Mouse (Mus musculus) 3T3-L1 (cell line): ENCODE results near the gene Aldoc.

Experiments used
- DNase-seq: peaks from one replicate; pipeline ENCODE4 v3.0.0-alpha.2; 2015; ENCODE audit warnings: low read depth, low spot score

Gene Aldoc

DNA sequence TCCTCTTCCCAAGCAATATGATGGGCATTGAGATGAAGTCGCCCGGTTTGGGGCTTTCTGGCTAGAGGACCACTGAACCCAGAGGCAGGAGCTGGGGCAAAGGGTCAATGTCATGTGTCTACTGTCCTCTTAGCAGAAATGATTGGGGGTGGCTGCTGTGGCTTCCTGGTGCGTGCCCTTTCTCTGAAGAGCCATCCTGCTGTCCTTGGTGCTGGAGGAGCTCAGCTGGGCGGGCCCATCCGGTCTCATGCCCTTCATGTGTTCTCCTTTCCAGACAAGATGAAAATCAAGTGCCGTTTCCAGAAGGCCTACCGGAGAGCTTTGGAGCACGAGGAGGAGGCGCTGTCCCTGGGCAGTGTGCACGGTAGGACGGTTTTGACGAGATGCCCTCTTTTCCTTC, 9.9 kb downstream of the Aldoc start:
- no peak for DNase-seq

GRCm38 (mm10) chr11:78333992-78334391, 11.2 kb downstream of the Aldoc start:
- no peak for DNase-seq

GRCm38 (mm10) chr11:78337040-78337439, 14.3 kb downstream of the Aldoc start:
- no peak for DNase-seq

- DNase-seq, result no peak
Observed at GRCm38 (mm10) chr11:78341702-78342101, 18.9 kb downstream of the Aldoc start.

DNA sequence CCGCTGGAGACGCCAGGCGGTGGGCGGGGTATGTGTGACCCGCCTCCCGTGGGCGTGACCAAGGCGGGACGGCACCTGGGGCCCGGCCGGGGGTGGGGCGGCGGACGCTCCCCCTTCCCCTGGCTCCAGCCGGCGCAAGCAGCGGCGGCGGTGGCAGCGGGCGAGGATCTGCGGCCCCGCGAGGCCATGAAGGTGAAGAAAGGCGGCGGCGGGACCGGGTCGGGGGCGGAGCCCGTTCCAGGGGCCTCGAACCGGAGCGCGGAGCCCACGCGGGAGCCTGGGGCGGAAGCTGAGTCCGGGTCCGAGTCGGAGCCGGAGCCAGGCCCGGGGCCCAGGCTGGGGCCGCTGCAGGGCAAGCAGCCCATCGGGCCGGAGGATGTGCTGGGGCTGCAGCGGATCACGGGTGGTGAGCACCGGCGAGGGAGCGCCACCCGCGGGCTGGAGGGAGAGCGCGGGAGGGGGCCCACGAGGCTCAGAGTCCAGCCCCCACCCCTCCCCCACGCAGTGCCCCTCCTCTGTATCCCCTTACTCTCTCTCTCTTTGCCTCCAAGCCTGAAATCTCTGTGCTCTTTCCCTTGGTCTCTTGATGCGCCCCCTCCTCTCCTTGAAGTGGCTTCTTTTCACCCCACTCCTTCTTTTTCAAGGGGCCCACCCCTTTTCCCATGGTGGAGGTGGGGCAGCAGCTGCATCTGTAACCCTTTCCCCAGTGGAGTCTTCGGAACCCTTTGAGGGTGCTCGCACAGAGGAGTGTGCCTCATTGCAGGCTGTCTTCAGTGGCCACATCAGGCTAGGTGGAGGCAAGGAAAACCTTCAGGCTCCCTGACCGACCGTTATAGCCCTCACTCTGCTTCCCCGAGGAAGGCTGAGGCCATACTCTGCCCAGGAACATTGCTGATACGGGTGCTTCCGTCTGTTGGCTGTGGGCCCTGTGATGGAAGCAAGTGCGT, 20.9 kb downstream of the Aldoc start, which contains the start of gene Unc119:
TSS of gene Unc119 (plus strand) at position 102 of the 947 bp plus-strand sequence.
- peak; percentile 56 for DNase-seq

DNA sequence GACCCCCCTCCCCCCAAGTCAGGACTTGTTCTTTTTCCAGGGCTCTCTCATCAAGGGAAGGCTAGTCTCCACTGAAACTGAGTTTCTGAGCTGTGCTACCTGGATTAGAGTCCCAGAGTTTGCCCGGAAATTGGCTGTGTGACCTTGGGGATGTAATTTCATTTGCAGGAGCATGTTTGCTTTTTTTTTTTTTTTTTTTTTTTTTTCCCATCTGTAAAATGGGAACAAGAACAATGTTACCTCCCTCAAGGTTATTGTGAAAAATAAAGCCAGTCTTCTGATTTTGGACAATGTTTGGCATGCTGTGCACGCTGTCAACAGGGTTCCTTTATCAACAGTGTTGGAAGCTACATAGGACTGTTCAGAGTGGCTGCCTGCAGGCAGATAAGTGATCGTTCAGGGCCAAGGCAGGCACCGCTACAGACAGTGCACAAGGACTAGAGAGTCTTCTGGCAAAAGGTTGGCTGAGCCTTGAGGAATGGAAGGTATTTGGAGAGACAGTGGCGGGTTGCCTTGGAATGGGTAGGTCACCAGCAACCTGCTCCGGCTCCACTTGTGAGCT, 21.6 kb downstream of the Aldoc start:
- peak; percentile 52 for DNase-seq

DNA sequence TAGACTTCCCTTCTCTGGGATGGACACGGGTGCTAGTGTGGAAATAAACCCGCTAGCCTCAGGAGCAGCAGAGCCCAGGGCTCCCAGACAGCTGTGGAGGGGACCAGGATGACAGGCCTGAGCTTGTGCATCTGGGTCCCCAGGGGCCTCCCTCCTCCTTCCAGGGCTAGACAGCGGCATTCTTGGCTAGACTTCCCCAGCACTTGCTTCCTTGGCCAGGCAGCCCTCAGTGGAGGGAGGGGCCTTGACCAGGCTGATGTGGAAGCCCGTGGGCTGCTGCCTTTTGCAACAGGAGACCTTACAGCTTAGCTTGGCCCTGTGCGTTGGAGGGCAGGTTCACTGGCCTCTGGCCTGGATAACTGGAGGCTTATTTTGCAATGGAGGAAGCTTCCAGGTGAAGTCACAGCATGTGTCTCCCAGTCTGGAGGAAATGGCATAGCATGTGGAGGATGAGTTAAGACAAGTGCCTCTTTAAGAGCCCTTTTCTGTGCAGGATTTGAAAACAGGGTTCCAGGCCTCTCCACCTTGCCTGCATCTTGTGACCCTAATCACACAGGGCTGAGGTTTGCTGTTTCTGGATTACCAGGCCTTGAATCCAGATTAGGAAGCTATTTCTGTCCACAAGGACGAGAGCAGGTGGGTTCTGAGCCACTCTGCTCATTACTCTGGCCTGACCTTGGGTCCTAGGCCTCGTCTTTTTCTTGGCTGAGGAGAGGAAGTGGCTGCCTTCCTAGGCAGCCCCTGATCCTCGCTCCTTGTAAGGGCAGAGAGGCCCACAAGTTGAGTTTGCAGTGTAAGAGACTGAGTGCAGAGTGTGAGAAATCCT, 22.3 kb downstream of the Aldoc start:
- peak; percentile 59 for DNase-seq

DNA sequence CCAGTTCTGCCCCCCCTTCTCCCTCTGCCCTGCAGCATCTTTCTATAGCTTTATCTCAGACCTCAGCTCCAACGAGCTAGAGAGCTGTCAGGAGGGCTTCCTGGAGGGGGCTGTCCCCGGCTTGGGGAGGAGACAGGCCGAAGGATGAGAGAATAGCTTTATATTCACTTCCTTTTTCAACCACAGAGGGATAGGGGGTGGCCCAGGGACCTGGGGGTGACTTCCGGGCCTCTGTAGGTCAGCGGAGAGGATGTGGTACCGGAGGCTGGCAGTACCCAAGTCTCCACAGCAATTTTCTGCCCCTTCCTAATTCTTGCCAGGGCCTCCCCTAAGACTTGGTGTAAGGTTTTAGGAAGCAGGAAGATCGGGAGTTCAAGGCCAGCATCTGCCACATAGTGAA, 23.0 kb downstream of the Aldoc start:
- no peak for DNase-seq

- DNase-seq, result no peak
Observed at GRCm38 (mm10) chr11:78346326-78347069, 23.7 kb downstream of the Aldoc start.

GRCm38 (mm10) chr11:78347070-78347754, 24.4 kb downstream of the Aldoc start:
- DNase-seq, result peak; percentile 90

DNA sequence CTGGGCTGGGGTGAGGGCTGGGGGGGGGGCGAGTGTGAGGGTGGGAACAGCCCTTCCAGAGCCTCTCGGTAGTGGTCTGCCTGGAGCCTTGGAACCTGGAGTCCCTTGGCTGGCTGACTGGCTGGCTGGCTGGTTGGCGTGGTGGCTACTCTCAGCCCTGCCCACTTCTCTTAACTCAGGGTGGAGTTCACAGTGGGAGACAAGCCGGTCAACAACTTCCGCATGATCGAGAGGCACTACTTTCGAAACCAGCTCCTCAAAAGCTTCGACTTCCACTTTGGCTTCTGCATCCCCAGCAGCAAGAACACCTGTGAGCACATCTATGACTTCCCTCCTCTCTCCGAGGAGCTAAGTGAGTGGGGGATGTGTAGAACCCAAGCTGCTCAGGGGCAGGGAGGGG, 25.1 kb downstream of the Aldoc start:
- no peak for DNase-seq

DNA sequence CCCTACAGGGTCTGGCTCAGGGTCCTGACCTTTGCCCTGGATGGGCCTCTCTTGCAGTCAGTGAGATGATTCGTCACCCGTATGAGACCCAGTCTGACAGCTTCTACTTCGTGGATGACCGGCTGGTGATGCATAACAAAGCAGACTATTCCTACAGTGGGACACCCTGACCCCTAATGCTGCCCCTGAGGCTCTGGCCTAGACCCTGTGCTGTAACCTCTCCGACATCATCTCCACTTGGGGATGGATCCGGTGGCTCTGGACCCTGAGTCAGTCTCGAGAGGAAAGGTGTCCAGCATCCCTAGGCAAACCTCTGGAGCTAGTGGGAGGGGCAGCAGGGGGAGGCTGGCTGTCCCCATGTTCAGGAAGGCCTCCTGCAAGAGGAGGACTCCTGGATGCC, 25.7 kb downstream of the Aldoc start:
- DNase-seq, result no peak

- no peak for DNase-seq
Observed at GRCm38 (mm10) chr11:78349441-78350358, 26.9 kb downstream of the Aldoc start.

- DNase-seq, result no peak
Observed at GRCm38 (mm10) chr11:78353081-78353480, 30.3 kb downstream of the Aldoc start.

DNA sequence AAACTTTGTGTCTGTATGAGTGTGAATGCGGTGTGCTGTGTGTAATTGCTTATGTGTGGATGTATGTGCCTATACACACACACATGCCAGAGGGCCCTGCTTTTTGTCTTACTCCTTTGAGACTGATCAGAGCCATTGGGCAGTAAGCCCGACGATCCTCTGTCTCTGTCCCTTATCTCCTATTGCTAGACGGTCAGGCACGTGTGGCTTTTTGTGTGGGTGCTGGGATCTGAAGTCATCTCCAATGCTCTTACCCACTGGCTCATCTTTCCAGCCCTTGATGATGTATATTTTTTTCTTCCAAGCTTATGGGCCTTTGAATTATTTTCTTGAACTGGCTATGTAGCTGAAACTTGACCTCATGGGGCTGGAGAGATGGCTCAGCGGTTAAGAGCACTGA, 32.1 kb downstream of the Aldoc start:
- no peak for DNase-seq

GRCm38 (mm10) chr11:78355471-78356238, 32.9 kb downstream of the Aldoc start:
- peak; percentile 81 for DNase-seq

DNA sequence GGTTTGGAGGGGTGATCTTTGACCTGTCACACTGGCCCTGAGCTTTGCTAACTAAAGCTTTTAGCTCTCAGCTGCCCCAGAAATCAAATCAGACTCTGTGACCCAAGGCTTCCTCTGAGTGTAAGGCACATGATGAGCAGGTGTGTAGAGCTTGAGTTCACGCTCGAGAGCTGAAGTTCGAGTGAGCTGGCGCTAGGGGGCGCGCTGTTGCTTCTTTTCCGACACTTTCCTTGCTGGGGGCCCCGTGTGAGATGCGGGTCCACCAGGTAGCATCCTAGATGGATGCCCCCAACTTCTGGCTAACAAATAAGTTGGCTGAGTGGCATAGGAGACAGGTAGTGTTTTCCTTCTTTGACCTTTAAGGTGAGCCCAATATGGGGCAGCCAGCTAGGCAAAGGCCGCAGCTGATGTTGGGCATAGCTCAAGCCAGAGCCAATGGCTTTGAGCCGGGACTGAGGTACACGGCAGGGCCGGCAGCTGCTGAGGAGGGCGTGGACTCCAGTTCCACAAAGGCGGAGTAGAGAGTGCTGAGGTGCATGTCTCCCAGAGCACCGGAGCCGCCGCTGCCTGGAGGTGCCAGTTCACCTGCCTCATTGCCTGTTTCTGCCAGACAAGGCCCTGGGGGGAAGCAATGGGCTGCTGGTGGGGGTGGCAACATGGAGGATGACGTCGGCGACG, 35.7 kb downstream of the Aldoc start:
- DNase-seq, result no peak

GRCm38 (mm10) chr11:78360125-78360788, 37.5 kb downstream of the Aldoc start:
- DNase-seq, result peak; percentile 92
